Mouse (Mus musculus): ENCODE measurements at regions not wholly inside any gene's neighbourhood (a gene's known extent, or its start where the extent isn't known, plus 50 kb on each side); places are given as distances from the start of the nearest gene placed in this dataset.

- no peak for DNase-seq (ENCODE audit: low spot score)
These were observed 210.9 kb downstream of the Lrig3 start for GRCm38 (mm10) chr10:126176759-126177473.

DNA sequence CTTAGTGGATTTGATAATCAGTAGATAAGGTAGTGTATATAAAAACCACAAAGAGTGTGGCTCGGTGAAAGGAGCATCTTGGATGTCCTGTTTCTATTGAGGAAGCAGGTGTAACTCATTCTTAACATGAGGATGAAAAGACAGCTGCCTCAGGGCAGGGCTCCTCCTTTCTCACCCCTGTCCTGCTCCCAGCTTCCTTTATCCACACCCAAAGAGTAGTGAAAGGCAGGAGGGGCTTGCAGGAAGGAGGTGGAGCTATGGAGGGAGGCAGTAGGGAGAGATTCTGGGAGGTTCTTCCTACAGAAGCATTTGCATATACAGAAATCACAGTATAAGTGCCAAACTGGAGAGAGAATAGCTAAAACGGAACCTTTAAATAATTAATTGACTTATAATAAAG lies 216.4 kb downstream of the Lrig3 start:
- DNase-seq (ENCODE audit: low spot score): no peak

DNA sequence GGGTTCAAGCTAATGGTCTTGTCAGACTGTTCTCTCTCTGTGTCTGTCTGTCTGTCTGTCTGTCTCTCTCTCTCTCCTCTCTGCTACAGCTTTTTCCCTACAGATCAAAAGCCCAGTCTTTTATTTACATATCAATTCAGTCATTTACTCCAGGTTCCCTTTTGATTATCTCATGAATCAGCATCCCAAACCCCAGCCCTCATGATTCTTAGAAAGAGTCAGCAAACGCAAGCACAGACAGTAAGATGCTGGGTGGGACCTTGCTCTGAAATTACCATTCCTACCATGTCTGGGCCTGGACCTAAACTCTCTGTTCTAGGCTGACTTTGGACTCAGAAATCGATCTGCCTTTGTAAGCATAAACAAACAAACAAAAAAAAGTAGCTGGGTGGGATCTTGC lies 218.0 kb downstream of the Lrig3 start:
- no peak for DNase-seq (ENCODE audit: low spot score)

GRCm38 (mm10) chr10:126185410-126185809 lies 219.4 kb downstream of the Lrig3 start:
- no peak for DNase-seq (ENCODE audit: low spot score)

- DNase-seq (ENCODE audit: low spot score): no peak
These were observed 220.1 kb downstream of the Lrig3 start for GRCm38 (mm10) chr10:126186086-126186485.

DNA sequence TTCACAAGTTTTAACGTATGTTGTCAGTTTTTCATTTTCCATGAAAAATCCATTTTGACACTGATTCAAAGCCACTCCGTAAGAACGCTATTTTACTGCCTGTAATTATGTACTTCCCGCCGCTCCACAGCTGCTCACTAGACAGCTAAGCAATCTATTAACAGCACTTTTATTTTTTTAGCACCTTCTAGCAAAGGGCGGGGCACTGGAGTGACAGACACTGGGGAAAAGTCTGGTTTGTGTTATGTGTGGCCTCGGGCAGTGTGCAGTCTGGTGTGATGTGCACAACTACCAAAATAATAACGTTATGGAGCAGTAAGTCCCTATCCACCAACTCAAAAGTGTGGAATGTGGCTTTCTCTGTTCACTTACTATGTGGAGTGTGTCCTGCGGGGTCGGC lies 223.0 kb downstream of the Lrig3 start:
- DNase-seq (ENCODE audit: low spot score): no peak
